Mouse (Mus musculus): ENCODE measurements around the gene Dner.
"Not testable (repeated sequence)": the region's sequence is repeated elsewhere in the genome, so short reads cannot be mapped to it uniquely, and the experiment has no call there.

Dner gene

DNA sequence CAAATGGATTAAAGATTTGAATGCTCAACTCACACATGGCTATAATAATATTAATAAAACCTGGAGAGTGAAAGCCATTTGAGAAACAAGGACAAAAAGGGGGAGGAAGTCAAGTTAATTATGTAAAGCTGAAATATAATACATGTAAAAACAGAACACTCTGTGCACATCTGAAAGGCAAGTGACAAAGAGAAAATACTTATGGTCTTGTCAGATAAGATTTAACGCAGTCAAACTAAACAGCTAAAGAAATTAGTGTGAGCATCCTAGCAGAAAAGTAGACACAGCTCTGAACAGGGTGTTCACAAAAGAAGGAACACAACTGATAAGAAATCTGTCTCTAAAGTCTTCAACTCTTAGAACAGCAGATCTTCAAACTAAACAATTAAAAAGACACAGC, 293.9 kb downstream of the Dner start:
- in situ Hi-C loops (cut with MboI, MseI) = no loop called here

DNA sequence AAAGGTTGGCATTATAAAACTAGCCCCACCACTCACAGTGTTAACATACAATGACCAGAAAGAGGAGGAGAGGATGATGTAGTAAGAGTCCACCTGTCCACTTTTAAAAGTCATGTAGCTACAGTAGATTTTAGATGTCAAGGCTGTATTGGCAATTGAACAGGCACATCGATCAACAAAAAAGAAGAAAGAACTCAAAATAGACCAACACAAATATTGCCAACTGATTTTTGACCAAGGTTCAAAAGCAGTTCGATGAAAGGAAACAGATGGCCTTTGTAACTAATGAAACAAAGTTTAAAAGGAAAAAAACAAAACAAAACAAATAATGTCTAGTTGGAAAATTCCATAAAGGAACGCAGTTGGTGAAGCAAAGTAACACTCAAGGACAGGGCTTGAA, 296.4 kb downstream of the Dner start:
- in situ Hi-C loops (cut with MboI, MseI) = no loop called here

DNA sequence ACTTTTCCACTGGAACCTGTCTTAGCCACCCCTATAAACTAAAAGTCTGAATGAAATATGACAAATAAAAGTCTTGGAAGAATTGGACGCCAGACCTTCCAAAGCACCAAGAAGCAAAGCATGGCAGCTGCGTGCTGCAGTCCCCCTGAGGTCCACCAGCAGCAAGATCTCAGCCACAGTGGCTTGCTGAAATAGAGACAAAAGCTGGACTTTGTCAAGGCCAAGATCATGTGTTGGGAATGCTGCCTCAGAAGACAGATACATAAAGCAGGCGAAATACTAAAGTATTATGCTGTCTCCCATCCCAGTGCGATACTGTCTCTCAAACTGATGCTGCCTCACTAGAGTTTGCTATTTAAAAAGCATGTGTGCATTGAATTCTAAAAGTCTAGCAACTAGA, 296.9 kb downstream of the Dner start:
- in situ Hi-C loops (cut with MboI, MseI) = no loop called here

DNA sequence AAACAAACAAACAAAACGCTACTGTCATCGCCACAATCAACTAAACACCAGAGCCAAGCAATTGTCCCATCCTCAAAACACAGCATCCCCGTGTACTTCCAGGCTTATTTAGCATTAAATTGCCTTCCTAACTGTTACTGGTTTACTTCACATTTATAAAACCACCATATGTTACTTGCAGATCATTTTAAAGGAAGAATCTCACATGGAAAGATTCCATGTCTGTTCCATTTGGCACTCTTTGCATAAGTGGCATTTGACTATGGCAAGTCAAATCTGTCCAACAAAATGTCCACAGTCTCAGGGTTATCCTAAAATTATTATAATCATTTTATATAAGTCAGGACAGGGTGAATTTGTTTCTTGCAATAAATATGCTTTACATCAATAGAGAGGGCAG, 299.2 kb downstream of the Dner start:
- in situ Hi-C loops (cut with MboI, MseI) = no loop called here

DNA sequence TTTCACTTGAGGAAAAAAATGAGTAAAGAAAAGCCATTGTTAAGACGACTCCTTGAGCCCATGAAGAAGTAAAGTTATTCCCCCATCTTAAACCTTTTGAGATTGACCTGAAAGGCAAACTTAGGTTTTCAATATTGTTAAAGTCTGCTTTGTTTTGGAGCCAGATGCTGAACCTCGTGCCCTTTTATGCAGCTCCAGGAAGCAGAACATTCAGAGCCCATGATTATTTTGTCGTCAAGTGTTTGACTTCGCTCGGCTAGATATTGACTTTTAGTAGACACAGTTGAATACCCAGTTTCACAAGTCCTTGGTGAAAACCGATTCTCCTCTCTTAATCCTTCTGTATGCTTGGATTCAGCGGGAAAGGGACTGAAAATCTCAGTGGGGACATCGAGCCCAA, 300.1 kb downstream of the Dner start:
- in situ Hi-C loops (cut with MboI, MseI) = no loop called here

DNA sequence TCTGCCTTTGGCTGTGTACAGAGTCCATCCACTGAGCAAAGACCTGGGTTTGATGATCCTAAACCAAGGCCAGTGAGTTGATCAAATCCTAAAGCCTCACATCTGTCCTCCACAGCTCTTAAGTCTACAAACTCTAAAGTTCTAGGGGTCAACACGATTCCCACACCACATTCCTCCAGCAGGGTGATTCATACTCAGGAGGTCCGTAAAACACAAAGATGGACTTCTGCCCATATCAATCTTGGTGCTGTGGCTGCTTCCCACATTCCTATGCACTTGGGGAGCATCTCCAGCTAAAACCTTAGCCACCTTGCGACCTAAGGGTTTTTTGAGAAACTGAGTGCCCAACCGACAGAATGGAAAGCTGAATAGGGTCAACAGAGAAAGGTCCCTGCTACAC, 305.1 kb downstream of the Dner start:
- in situ Hi-C loops (cut with MboI, MseI) = no loop called here

DNA sequence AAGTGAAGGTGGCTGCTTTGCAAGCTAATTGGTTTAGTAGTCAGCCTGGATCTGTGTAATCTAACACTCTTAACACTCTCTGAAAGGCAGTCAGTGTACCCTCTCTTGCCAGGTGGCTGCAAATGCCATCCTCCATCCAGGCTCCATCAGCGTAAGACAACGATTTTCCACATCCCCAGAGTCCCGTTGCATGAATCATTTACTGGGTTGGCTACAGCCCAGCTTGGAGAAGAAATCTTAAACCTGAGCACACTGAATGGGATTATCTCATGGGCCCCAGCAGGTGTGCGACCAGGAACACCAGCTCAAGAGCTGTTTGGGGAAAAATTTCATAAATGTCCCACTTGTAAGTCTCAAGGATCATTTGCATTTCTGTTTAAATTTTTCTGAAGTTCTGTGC, 308.4 kb downstream of the Dner start:
- in situ Hi-C loops (cut with MboI, MseI) = no loop called here

DNA sequence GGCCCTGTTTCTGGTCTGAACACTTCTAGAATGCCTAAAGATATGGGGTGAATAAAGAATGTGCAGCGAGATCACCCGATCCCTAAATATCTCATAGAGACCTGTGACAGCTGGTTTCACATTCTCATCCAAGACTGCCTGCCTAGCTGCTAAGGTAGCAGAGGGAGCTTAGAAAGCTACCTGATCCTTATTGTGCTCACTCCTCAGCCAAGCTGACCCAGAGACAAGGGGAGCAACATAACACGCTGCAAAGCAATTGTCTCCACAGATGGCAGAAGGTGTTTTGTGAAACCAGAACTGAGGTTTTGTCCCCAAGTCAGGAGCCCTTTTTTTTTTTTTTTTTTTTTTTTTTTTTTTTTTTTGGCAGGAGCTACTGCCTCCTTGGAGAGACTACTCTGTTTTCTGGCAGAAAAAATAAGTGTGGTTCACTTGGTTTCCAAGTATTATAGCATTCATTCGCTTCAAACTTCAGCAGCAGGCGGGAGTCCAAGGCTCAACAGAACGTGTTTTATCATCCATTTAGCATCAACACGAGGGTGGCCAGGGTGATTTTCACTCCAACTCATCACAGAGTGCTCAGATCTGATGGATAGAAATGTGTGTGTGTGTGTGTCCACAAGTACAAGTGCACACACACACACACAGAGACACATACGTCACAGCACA, 309.4 kb downstream of the Dner start:
- in situ Hi-C loops (cut with MboI, MseI) = no loop called here

DNA sequence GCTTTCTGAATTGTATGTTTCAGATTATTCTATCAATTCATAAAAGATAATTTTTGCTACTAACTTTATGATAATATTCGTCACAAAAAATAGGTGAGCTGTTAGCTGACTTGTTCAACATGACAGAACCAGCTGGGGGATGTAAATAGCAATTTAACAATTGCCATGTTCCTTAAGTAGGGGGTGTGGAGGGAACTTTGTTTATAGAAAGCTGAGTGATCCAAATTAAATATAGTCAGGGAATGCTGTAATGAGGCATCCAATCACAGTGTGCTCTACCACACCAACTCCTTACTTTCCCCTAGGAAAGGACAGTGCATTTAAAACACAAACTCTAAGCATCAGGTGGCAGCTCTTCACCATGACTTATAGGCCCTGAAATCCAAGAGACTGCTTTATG, 313.3 kb downstream of the Dner start:
- in situ Hi-C loops (cut with MboI, MseI) = no loop called here

DNA sequence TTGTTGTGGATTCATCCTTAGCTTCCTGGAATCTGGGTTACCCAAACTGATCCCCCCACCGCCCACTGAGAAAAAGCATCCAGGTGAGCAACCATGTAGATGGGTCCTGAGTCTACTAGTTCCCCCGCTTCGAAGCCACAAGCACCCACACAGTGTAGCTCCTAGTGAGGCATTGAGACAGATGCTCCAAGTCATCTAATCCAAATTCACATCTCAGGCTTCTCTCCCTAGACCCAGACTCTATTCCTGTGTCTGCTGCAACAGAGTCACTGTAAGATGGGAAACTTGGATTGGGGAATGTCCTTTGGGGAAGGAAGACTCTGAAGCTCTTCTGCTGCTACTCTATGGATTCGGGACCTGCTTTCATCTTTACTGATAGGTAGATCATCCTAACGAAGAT, 314.0 kb downstream of the Dner start:
- in situ Hi-C loops (cut with MboI, MseI) = no loop called here

DNA sequence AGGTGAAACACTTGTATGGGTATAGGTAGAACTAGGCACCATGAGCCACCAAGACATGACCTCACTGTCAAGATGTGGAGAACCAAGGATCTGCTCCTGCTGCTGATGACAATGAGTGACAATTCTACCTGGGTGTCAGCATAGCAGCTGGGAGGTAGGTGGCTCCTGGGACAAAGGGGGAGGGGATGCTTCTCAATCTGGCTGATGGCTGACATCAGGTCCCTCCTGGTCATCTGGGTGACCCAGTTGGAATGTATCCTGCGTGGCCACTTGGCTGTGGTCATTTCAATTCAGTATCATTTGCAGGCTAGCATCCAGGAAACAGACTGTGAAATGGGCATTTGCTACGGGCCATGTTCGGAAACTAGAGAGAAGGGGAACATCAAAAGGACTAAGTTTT, 315.1 kb downstream of the Dner start:
- in situ Hi-C loops (cut with MboI, MseI) = no loop called here

DNA sequence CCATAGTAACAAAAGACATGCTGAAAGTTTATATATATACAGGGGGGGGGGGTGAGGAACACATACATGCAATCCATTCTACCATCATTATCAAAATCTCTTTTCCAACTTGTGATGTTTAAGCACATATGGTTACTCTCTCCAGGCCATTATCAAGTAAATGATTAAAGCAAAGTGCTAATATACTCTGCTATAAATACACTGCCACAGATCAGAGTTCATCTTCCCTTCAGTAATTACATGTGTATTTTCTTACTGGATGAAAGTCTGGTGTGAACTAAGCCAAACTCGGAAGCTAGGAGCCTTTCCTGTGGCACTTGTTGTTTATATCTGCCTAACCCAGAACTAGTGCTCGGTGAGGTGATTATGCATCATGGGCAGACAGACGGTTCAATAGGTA, 328.3 kb downstream of the Dner start:
- in situ Hi-C loops (cut with MboI, MseI) = no loop called here

DNA sequence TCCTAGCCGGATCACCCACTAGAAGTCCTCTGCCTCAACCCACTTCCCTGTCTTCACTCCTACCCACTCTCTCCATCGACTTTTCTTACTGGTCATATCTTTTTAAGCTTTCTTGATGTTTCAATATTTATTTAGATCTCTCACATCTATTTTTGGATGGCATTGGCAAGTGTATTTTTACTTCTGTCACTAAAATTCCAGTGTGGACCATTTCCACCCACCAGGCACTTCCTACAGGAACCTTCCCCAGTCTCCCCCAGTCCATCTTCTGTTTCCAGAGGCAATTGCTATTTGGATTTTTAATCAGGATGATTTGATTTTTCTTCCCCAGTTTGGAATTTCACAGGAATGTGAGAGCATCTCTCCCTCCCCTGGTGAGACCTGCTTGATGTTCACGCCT, 329.5 kb downstream of the Dner start:
- in situ Hi-C loops (cut with MboI, MseI) = no loop called here

DNA sequence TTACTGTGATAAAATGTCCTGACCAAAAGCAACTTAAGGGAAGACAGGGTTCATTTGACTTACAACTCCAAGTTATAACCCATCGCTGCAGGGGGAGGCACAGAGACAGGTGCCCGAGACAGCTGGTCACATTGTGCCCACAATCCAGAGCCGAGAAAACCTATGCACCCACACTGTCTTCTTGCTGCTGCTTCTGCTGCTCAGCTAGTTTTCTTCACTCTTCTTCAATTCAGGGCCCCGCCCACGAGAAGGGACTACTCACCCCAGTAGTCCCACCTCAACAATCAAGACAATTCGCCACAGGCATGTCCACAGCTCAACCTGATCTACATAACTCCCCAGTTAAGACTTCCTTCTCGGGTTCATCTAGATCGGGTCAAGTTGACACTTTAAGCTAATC, 332.1 kb downstream of the Dner start, which contains the start of gene Pid1:
TSS of gene Pid1 (minus strand) at position 214 of the 400 bp plus-strand sequence.
- in situ Hi-C loops (cut with MboI, MseI) = no loop called here

DNA sequence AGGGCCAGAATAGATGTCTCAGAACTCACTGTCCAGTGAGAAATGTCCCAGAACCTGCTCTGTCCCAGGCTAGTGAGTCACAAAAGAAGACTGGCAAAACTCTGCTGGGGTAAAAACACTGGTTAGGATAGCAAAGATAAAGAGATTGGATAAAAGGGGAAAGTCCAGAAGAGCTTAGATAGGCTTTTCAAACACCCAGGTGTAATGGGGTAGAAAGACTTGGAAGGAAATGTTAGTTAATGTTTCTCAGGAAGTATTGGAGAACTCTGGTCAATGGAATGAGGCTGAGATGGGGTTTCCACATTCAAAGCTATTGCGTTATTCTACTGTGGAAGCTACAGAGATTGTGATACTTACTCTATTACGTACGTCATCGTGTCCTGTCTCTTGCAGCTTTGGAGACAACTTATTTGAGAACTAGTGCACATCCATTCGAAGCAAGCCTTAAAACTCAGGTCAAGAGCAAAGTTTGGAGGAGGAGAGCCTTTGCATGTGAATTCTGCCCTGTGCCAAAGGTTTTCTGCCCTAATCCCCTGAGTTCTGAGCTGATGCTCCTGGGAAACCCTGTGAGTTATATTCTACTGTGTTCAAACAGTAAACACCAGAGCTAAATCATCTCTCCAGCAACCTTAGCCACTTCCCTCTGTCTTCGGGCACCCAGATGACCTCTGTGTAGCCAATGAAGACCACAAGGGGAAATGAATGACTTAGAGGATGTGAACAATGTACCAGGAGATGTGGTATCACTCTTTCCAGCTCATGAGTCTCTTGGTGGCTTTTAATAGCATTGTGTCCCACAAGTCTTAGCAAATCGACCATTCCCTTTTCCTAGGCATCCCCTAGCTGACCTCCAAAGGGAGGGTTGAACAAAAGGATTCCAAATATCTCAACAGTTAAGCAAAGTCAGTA, 333.1 kb downstream of the Dner start:
- in situ Hi-C loops (cut with MboI, MseI) = no loop called here

DNA sequence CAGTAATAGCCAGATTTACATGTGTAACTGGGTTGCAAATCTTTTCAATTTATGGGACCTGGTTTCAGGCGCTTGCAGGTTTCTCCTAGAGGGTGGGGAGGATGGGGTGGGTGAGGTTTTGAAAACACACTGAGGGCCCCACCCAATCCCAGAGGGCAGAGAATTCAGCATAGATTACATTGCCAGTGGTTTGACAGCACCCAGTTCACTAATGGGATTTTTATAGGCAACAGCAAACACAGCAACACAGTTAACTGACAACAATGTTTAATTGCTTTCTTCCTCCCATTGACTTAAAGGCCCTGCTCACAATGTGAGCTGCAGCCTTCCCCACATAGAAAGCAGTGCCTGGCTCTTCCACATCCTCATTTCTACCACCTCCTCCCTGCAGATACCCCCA, 333.8 kb downstream of the Dner start:
- in situ Hi-C loops (cut with MboI, MseI) = no loop called here

DNA sequence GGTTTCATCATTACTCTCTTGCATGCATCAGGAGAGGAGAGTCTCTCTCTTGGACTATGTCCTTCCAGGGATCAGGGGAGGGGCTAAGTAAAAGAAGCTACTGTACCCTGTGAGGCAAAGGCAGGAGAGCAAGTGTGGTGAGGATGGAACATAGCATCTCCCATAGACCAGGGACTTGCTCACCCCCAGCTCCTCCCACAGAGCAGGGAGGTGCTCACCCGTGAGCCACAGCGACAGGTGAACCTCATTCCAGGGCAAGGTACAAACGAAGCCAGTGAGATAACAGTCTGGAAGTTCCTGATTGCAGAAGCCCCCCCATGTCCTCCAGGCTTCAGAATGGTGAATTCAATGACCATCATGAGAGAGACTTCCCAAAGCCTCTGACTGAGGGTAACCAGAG, 334.6 kb downstream of the Dner start:
- in situ Hi-C loops (cut with MboI, MseI) = no loop called here

DNA sequence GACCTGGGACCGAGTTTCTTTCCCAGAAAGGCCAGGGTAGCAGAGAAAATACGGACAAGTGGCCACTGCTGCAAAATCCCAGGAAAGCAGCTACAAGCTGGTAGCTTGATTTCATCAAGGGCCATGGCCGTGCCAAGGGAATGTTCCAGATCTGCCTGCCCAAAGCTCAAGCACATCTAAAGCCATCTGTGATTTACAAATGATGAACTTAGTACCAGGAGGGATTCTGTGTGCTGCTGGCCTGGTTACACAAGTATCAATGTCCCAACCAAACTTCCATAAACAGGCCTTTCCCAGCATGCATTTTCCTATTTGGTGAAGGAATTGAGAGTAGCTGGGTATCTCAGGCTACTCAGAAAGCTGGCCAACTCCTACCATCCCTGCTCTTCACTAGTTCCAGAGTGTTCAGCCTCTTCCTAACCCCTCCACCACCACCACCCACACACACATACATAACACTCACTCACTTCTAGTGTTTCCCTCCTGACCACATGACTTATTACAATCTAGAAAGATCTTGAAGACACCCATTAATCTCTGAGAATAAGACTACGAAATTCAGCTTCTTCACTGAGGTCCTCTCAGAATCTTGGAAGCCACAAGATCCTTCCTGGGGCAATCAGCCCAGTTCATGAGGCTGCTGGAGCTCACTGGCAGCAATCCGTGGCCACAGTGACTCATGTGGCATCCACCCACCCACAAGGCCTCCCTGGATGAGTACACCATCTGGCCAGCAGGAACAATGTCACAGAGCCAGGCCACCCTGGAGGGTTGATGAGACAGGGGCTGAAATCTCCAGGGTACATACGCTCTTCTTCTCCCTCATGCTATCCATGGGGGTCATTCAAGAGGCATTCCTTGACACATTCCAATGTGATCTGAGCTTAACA, 336.2 kb downstream of the Dner start:
- in situ Hi-C loops (cut with MboI, MseI) = no loop called here

DNA sequence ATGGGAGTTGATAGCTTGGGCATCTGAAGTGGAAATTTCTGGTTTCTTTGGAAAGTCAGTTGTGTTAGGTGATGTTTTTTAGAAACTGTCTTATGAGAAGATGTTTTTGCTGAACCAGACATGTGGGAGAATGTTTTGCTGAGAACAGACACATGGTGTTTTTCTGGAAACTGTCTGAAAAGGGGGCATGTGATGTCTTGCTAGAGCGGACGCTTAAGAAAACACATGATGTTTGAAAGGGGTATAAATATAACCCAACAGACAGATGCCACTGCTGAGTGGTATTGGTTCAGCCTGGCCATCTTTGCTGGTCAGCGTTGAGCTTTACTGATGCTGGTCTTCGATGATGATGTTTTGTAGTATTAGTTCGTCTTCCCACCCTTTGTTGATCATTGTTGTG, 338.8 kb downstream of the Dner start:
- in situ Hi-C loops (cut with MboI, MseI) = no loop called here

DNA sequence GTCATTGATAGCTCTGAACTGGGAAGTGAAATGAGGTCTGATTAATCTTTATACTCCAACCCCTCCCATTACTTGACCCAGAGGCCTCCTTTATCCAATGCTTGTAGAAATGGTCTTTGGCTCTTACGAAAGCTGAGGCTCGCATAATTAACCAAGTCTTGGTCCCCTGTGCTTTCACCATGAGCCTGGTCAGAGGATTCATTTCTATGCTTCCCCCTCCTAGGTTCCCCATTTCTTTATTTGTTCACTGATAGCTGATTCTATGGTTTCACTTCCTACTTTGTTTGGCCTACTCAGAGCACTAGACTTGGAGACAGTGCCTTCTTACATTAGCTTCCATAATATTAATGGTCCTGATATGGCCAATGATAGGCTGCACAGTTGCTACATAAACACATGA, 345.8 kb downstream of the Dner start:
- in situ Hi-C loops (cut with MboI, MseI) = no loop called here

DNA sequence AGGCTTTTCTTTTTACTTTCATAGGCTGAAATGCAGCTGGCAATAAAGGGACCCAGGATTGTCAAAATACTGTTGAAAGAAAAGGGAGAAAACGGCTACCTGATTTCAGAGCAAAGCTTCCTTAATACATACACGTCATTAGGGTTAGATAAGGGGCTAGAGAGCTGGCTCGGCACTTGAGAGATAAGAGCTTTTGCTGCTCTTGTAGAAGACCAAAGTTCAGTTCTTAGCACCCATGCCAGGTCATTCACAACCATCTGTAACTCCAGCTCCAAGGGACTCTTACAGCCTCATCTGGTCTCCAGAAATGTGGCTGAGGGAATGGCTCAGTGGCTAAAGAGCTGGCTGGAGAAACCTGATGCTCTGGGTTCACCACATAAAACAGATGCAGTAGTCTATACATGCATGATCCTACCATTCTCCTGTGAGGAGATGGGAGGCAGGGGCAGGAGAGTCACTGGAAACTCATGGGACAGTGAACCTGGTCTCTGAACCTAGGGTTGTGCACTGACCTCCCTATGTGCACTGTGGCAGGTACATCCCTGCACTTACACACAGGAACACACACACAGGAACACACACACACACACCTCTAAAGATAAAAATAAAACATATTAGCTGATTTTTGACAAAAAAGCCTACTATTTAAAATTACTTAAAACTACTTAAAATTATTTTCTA, 348.1 kb downstream of the Dner start:
- in situ Hi-C loops (cut with MboI, MseI) = no loop called here

DNA sequence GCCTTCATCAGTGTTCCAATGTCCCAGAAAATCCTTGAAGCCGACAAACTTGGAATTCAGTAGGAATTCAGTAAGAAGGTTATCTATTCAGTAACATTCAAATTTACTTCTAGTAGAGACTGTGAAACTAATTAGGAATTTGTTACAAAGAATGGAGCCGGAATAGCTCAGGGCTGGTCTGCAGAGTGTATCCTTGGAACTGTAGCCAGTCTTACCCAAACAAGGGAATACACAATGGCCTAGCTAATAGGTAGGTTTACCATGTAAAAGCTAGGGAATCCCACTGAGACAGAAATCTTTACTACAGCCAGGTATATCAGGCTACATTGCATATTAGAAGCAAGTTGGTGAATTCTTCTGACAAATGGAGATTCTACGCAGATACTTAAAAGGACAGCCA, 363.2 kb downstream of the Dner start:
- in situ Hi-C loops (cut with MboI, MseI) = not testable (repeated sequence)

Data from T-helper 1 cell (primary cell).